Mouse (Mus musculus): Measurements from ENCODE around the gene Ccdc51. TPM values are rescaled to one million over a fixed set of nuclear protein-coding genes. Genes with fewer than 3 reads are reported as not detected.
A peak's percentile ranks its signal among the peaks of the same experiment; 100 is the strongest.

The Ccdc51 gene
- total and polyA plus RNA-seq, 2 experiments, result 7.2 to 7.5 TPM

DNA sequence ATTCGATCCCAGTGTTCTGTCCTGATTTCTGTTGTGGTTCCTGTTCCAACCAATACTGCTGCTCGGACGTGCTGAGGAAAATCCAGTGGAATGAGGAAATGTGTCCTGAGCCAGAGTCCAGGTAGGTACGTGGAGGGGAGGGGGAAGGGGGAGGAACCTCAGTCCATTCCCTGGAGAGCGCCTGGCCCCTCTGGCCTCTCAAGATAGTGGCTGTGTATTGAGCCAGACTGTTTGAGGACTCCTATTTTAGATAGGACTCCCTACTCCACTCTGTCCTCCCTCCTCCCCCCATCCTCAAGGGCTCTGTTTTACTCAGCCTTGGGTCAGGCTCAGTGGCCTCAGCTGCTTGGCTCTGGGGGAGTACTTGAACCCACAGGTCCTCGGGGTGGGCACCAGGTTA is 41.4 kb upstream of the Ccdc51 start:
- 62% methylated on average over 6 of the region's 6 CpGs for WGBS
- H3K79me2 ChIP-seq (ENCODE audit: control insufficient read depth, insufficient read depth, low read length), result no peaks in the 10 kb centered on the region
- H3K4me3 ChIP-seq (ENCODE audit: insufficient read depth, low read depth, low read length), result no peak overlapping the region
- no peak for TF ChIP-seq CTCF (IDR thresholded peaks at IDR 0.05; ENCODE audit: low read depth, low read length)
- no peak for TF ChIP-seq POLR2A (IDR thresholded peaks at IDR 0.05; ENCODE audit: extremely low read depth, insufficient read depth, low read length)
- H3K27ac ChIP-seq (replicated peaks; ENCODE audit: insufficient read depth, low read depth, low read length), result no peak overlapping the region
- no peaks in the 10 kb centered on the region for H3K36me3 ChIP-seq (ENCODE audit: control insufficient read depth, insufficient read depth, low read length)
- H3K9ac ChIP-seq (ENCODE audit: low read depth, low read length), result no peak overlapping the region
- H3K4me1 ChIP-seq (ENCODE audit: control insufficient read depth, insufficient read depth, low read length), result no peaks in the 10 kb centered on the region; the same call in 1 of the 2 replicates
- no peak for DNase-seq (ENCODE audit: extremely low read depth, low read depth, low spot score)
- peaks cover 6% of the 10 kb centered on the region; the same call in 1 of the 2 replicates for H3K27me3 ChIP-seq (ENCODE audit: control insufficient read depth, insufficient read depth, low read length)

DNA sequence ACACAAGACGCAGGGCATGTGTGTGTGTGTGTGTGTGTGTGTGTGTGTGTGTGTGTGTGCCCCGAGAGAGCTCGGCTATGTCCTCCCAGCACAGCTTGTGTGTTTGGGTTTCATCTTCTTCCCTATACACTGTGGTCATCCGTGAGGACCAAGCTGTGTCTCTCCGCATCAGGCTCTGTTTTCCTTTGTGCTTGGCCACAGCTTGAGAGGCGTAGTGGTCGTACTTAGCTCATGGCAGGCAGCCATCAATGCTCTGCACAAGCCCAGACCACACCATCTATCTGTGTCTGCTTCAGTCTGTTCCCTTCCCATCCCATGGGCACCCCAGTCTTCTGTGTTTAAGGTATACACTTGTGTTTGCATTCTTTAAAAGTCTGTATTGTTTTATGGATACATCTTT is 40.9 kb upstream of the Ccdc51 start:
- no peak overlapping the region for H3K27ac ChIP-seq (replicated peaks; ENCODE audit: insufficient read depth, low read depth, low read length)
- H3K4me1 ChIP-seq (ENCODE audit: control insufficient read depth, insufficient read depth, low read length), result no peaks in the 10 kb centered on the region; the same call in 1 of the 2 replicates
- H3K79me2 ChIP-seq (ENCODE audit: control insufficient read depth, insufficient read depth, low read length), result no peaks in the 10 kb centered on the region
- no peak overlapping the region for H3K4me3 ChIP-seq (ENCODE audit: insufficient read depth, low read depth, low read length)
- H3K27me3 ChIP-seq (ENCODE audit: control insufficient read depth, insufficient read depth, low read length), result peaks cover 6% of the 10 kb centered on the region; the same call in 1 of the 2 replicates
- WGBS, result 64% methylated on average over 7 of the region's 7 CpGs
- TF ChIP-seq POLR2A (IDR thresholded peaks at IDR 0.05; ENCODE audit: extremely low read depth, insufficient read depth, low read length) (no peak), CTCF (IDR thresholded peaks at IDR 0.05; ENCODE audit: low read depth, low read length) (no peak)
- H3K36me3 ChIP-seq (ENCODE audit: control insufficient read depth, insufficient read depth, low read length), result no peaks in the 10 kb centered on the region
- no peak overlapping the region for H3K9ac ChIP-seq (ENCODE audit: low read depth, low read length)
- DNase-seq (ENCODE audit: extremely low read depth, low read depth, low spot score), result no peak

DNA sequence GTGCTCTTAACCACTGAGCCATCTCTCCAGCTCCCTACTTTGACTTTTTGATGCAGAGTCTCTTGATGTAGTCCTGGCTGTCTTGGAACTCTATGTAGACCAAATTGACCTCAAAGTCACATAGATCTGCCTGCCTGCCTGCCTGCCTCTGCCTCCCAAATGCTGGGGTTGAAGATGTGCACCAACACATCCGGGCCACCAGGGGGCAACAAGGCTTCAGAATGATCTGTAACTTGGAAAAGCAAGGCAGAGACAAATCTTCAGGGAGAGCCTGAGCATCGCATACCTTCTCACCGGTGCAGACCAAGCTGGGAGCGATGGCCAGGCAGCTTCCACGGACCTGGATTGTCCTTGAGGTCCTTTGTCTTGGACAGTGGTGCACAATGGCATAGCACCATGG is 36.0 kb upstream of the Ccdc51 start:
- TF ChIP-seq CTCF (IDR thresholded peaks at IDR 0.05; ENCODE audit: low read depth, low read length) (peak; percentile 84), POLR2A (IDR thresholded peaks at IDR 0.05; ENCODE audit: extremely low read depth, insufficient read depth, low read length) (no peak)
- DNase-seq (ENCODE audit: extremely low read depth, low read depth, low spot score), result peak; percentile 40
- no peaks in the 10 kb centered on the region for H3K79me2 ChIP-seq (ENCODE audit: control insufficient read depth, insufficient read depth, low read length)
- H3K36me3 ChIP-seq (ENCODE audit: control insufficient read depth, insufficient read depth, low read length), result no peaks in the 10 kb centered on the region
- no peak overlapping the region for H3K9ac ChIP-seq (ENCODE audit: low read depth, low read length)
- no peaks in the 10 kb centered on the region for H3K4me1 ChIP-seq (ENCODE audit: control insufficient read depth, insufficient read depth, low read length)
- no peaks in the 10 kb centered on the region for H3K27me3 ChIP-seq (ENCODE audit: control insufficient read depth, insufficient read depth, low read length)
- no peak overlapping the region for H3K4me3 ChIP-seq (ENCODE audit: insufficient read depth, low read depth, low read length)
- WGBS, result 34% methylated on average over 5 of the region's 5 CpGs
- no peak overlapping the region for H3K27ac ChIP-seq (replicated peaks; ENCODE audit: insufficient read depth, low read depth, low read length)

DNA sequence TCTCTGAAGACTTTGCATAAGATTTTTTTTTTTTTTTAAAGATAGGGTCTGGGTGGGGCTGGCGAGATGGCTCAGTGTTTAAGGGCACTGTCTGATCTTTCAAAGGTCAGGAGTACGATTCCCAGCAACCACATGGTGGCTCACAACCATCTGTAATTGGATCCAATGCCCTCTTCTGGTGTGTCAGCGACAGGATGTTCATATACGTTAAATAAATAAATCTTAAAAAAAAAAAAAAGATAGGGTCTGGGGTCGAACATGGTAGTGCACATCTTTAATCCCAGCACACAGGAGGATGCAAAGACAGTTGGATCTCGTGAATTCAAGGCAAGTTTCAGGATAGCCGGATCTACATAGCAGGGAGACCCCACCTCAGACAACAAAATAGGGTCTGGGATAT is 33.0 kb upstream of the Ccdc51 start:
- Histone ChIP-seq H3K79me2 (ENCODE audit: control insufficient read depth, insufficient read depth, low read length) (no peaks in the 10 kb centered on the region), H3K9ac (ENCODE audit: low read depth, low read length) (no peak overlapping the region), H3K4me3 (ENCODE audit: insufficient read depth, low read depth, low read length) (no peak overlapping the region), H3K36me3 (ENCODE audit: control insufficient read depth, insufficient read depth, low read length) (no peaks in the 10 kb centered on the region), H3K27ac (replicated peaks; ENCODE audit: insufficient read depth, low read depth, low read length) (no peak overlapping the region), H3K4me1 (ENCODE audit: control insufficient read depth, insufficient read depth, low read length) (peaks cover under 1% of the 10 kb centered on the region), H3K27me3 (ENCODE audit: control insufficient read depth, insufficient read depth, low read length) (no peaks in the 10 kb centered on the region)
- TF ChIP-seq CTCF (IDR thresholded peaks at IDR 0.05; ENCODE audit: low read depth, low read length) (no peak), POLR2A (IDR thresholded peaks at IDR 0.05; ENCODE audit: extremely low read depth, insufficient read depth, low read length) (no peak)
- DNase-seq (ENCODE audit: extremely low read depth, low read depth, low spot score), result no peak
- WGBS, result 80% methylated on average over 7 of the region's 7 CpGs

DNA sequence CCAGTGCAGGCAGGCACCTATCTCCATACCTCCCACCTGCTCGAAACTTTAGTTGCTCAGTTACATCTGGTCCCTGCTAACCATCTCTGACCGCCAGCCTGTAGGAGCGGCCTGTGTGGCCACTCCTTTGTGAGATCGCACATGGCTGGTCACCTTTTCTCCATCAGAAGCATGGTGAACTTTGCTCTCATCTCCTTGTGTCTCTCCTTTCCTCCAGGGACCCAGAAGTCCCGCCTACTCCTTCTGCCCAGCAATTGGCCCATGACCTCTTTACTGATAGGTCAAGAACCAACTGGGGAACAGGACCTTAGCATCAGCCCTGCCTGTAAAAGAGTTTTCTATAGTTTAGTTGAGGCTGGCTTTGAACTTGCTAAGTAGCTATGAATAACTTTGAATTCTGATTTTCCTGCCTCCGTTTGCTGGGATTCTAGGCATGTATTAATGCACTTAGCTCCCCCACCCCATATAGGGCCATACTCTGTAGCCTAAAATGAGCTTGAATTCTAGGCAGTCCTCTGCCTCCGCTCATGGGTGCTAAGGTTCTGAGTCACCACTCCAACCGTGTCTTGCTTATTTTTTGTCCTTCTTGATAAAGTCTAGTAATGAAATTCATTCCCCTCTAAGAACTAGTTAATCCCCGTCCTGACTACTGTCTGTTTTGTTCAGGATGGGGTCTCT is 32.2 kb upstream of the Ccdc51 start:
- whole genome bisulfite sequencing, result 88% methylated on average over 9 of the region's 9 CpGs
- no peaks in the 10 kb centered on the region for H3K27me3 ChIP-seq (ENCODE audit: control insufficient read depth, insufficient read depth, low read length)
- no peak overlapping the region for H3K4me3 ChIP-seq (ENCODE audit: insufficient read depth, low read depth, low read length)
- H3K27ac ChIP-seq (replicated peaks; ENCODE audit: insufficient read depth, low read depth, low read length), result no peak overlapping the region
- no peak for TF ChIP-seq CTCF (IDR thresholded peaks at IDR 0.05; ENCODE audit: low read depth, low read length)
- TF ChIP-seq POLR2A (IDR thresholded peaks at IDR 0.05; ENCODE audit: extremely low read depth, insufficient read depth, low read length), result no peak
- no peak overlapping the region for H3K9ac ChIP-seq (ENCODE audit: low read depth, low read length)
- H3K4me1 ChIP-seq (ENCODE audit: control insufficient read depth, insufficient read depth, low read length), result peaks cover 3% of the 10 kb centered on the region
- no peaks in the 10 kb centered on the region for H3K79me2 ChIP-seq (ENCODE audit: control insufficient read depth, insufficient read depth, low read length)
- DNase-seq (ENCODE audit: extremely low read depth, low read depth, low spot score), result no peak
- H3K36me3 ChIP-seq (ENCODE audit: control insufficient read depth, insufficient read depth, low read length), result no peaks in the 10 kb centered on the region

- DNase-seq (ENCODE audit: extremely low read depth, low read depth, low spot score), result no peak
- no peak for TF ChIP-seq CTCF (IDR thresholded peaks at IDR 0.05; ENCODE audit: low read depth, low read length)
- no peak for TF ChIP-seq POLR2A (IDR thresholded peaks at IDR 0.05; ENCODE audit: extremely low read depth, insufficient read depth, low read length)
- Histone ChIP-seq H3K27ac (replicated peaks; ENCODE audit: insufficient read depth, low read depth, low read length) (no peak overlapping the region), H3K79me2 (ENCODE audit: control insufficient read depth, insufficient read depth, low read length) (peaks cover 3% of the 10 kb centered on the region; the same call in 1 of the 2 replicates), H3K4me1 (ENCODE audit: control insufficient read depth, insufficient read depth, low read length) (peaks cover 5% of the 10 kb centered on the region), H3K9ac (ENCODE audit: low read depth, low read length) (no peak overlapping the region), H3K4me3 (ENCODE audit: insufficient read depth, low read depth, low read length) (no peak overlapping the region), H3K27me3 (ENCODE audit: control insufficient read depth, insufficient read depth, low read length) (no peaks in the 10 kb centered on the region), H3K36me3 (ENCODE audit: control insufficient read depth, insufficient read depth, low read length) (no peaks in the 10 kb centered on the region)
- 77% methylated on average over 3 of the region's 3 CpGs for WGBS
These were observed 31.7 kb upstream of the Ccdc51 start for GRCm38 (mm10) chr9:109050674-109050997.

Measured in liver, adult 2 months (tissue).